Mouse (Mus musculus) splenic B cell, adult 2 months (primary cell): Measurements from ENCODE around the gene 5730522E02Rik.

Experiments used
- DNase-seq: peaks from one replicate; pipeline ENCODE4 v3.0.0-alpha.2; 2011; ENCODE audit warnings: low read depth, low spot score
- H3K27me3 ChIP-seq: 2 replicates; pipeline ENCODE4 v1.6.1; 2012; ENCODE audit warnings: mild to moderate bottlenecking, low read length, moderate library complexity, mixed read lengths; ENCODE audit not compliant: control insufficient read depth, poor library complexity, insufficient read depth, severe bottlenecking
- H3K36me3 ChIP-seq: 2 replicates; pipeline ENCODE4 v1.6.1; 2012; ENCODE audit warnings: mild to moderate bottlenecking, low read length, moderate library complexity, mixed read lengths; ENCODE audit not compliant: control insufficient read depth, poor library complexity, insufficient read depth, severe bottlenecking

Gene 5730522E02Rik

GRCm38 (mm10) chr11:25664562-25665104 lies 545.9 kb downstream of the 5730522E02Rik start:
- Histone ChIP-seq H3K27me3 (no peaks in the 10 kb centered on the region), H3K36me3 (no peaks in the 10 kb centered on the region)
- no peak for DNase-seq

DNA sequence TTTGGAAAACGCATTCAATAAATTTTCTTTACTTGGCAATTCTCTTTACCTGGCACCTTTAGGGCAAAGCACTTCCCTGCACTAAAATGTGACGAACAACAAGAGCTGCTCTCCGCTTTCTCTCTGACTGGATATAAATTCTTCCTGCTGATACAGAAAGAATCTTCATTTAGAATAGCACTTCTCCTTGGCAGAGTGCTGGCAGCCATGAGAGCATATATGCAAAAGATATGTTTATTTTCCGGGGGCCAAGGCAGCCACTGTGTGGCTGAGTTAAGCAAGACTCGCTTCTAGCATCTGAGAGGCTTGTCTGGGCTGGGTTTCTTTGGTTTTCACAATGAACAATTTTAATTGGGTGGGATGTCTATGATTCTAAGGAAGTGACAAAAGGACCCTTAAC lies 564.3 kb downstream of the 5730522E02Rik start:
- Histone ChIP-seq H3K36me3 (no peaks in the 10 kb centered on the region), H3K27me3 (no peaks in the 10 kb centered on the region)
- no peak for DNase-seq

DNA sequence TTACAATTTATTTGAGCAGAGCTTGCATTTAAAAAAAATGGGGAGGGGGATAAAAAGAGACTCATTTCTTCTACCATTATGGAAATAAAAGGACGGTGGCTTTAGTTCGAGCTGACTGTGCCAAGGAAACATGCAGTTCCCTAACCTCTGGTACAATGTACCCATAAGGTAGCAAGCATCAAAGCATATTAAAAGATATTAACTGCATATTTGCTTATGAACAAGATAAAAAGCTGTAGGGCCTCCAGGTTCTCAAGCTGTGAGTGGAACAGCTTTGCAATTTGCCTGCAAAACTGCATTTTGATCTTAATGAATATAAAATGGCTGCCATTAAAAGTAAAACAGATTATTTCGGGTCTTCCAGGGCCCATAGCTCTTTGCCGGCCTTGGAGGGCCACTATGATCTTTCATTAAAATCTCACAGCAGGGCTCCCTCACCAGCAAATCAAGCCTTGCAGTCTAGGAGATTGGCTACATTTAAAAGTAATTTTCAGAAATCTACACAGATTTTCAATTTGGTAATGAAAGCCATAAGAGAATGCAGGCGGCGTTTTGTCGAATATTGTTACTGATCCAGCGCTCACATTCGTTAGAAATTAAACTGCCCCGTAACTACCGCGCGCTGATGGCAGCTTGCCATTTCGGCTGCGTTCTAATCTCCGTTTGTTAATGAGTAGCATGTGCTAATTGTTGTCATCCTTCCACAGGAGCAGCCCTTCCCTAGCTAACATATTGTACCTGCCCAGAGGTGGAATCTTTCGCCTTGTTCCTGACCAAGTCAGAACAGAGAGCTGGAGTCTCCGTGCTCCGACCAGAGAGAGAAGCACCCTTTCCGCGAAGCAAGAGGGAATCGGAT lies 565.6 kb downstream of the 5730522E02Rik start:
- Histone ChIP-seq H3K36me3 (no peaks in the 10 kb centered on the region), H3K27me3 (no peaks in the 10 kb centered on the region)
- no peak for DNase-seq

GRCm38 (mm10) chr11:25606886-25607285 lies 603.7 kb downstream of the 5730522E02Rik start:
- H3K27me3 ChIP-seq, result no peaks in the 10 kb centered on the region
- no peak for DNase-seq

GRCm38 (mm10) chr11:25600030-25600429 lies 610.5 kb downstream of the 5730522E02Rik start:
- Histone ChIP-seq H3K36me3 (no peaks in the 10 kb centered on the region), H3K27me3 (no peaks in the 10 kb centered on the region)

More at GRCm38 (mm10) chr11:25606886-25607285, 603.7 kb downstream of the 5730522E02Rik start:
- H3K36me3 ChIP-seq, result no peaks in the 10 kb centered on the region

GRCm38 (mm10) chr11:25595303-25595702 lies 615.3 kb downstream of the 5730522E02Rik start:
- Histone ChIP-seq H3K36me3 (no peaks in the 10 kb centered on the region), H3K27me3 (no peaks in the 10 kb centered on the region)
- DNase-seq, result no peak

More at GRCm38 (mm10) chr11:25600030-25600429, 610.5 kb downstream of the 5730522E02Rik start:
- no peak for DNase-seq

- Histone ChIP-seq H3K27me3 (no peaks in the 10 kb centered on the region), H3K36me3 (no peaks in the 10 kb centered on the region)
- no peak for DNase-seq
Measured at GRCm38 (mm10) chr11:25594780-25595179, 615.8 kb downstream of the 5730522E02Rik start.

- no peak for DNase-seq
Measured at GRCm38 (mm10) chr11:25592268-25592667, 618.3 kb downstream of the 5730522E02Rik start.

DNA sequence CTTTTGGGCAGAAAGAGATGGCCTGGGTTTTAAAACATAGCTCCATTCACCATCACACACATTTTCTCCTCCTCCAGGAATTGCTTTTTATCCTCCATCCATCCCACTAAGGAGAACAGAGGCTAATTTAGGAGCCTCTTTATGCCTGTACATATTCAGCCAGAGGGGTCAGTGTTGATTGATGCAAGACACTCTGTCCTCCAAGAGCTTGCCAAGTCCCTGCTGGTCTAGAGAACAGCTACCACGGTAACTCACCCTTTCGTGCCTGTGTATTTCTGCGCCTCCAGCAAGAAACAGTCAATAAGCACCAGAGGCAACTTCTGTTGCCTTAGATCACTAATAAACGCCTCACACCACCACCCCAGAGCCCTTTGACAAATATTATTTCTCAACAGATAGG lies 620.3 kb downstream of the 5730522E02Rik start:
- Histone ChIP-seq H3K36me3 (no peaks in the 10 kb centered on the region), H3K27me3 (no peaks in the 10 kb centered on the region)
- DNase-seq, result no peak

More at GRCm38 (mm10) chr11:25592268-25592667, 618.3 kb downstream of the 5730522E02Rik start:
- Histone ChIP-seq H3K27me3 (no peaks in the 10 kb centered on the region), H3K36me3 (no peaks in the 10 kb centered on the region)

GRCm38 (mm10) chr11:25589509-25589908 lies 621.1 kb downstream of the 5730522E02Rik start:
- Histone ChIP-seq H3K36me3 (no peaks in the 10 kb centered on the region), H3K27me3 (no peaks in the 10 kb centered on the region)
- DNase-seq, result no peak

- no peaks in the 10 kb centered on the region for H3K27me3 ChIP-seq
- H3K36me3 ChIP-seq, result no peaks in the 10 kb centered on the region
- no peak for DNase-seq
Measured at GRCm38 (mm10) chr11:25574129-25574465, 636.5 kb downstream of the 5730522E02Rik start.

DNA sequence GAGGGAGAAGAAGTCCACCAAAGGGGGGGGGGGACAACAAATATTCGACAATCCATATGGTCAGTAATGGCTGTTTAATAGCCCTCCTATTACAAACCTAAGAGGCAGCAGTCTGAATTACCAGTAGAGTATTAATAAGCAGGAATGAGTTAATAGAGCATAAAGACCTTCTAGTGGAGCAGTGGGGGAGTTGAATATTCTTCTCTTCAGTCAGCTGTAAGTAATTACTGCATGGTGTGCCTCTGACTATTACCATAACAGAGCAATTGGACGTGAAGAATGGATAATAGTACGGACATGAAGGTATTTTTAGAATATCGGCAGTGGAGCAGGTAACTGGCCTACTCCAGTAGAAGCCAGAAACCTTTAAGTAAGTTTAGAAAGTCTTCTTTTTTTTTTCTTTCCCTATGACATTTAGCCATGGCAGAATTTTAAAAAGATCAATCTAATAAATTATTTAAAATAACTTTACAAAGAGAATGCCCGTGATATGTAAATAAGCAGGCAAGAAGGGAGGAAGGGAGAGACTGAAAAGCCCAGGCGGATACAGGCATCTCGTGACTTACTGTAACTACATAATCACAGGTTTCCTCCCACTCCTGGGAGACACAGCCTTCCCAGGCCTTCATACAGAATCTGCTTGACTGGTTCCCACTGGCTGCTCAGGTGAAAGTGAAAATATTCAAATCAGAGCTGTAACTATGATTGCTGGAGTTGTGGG lies 637.0 kb downstream of the 5730522E02Rik start:
- no peaks in the 10 kb centered on the region for H3K36me3 ChIP-seq
- H3K27me3 ChIP-seq, result no peaks in the 10 kb centered on the region
- no peak for DNase-seq

GRCm38 (mm10) chr11:25571396-25571795 lies 639.2 kb downstream of the 5730522E02Rik start:
- Histone ChIP-seq H3K27me3 (no peaks in the 10 kb centered on the region), H3K36me3 (no peaks in the 10 kb centered on the region)
- DNase-seq, result no peak
